Mouse (Mus musculus): ENCODE results near the gene Poc1b.

GRCm38 (mm10) chr10:99083431-99084003, 23.3 kb upstream of the Poc1b start:
- TF ChIP-seq CTCF (IDR thresholded peaks at IDR 0.05; ENCODE audit: low read depth, low read length), result no peak
- TF ChIP-seq TAL1 (conservative IDR thresholded peaks at IDR 0.05; ENCODE audit: low read depth, low read length), result no peak
- TF ChIP-seq POLR2AphosphoS5 (IDR thresholded peaks at IDR 0.05; ENCODE audit: insufficient replicate concordance, low read depth, low read length), result no peak
- no peak for TF ChIP-seq GATA1 (IDR thresholded peaks at IDR 0.05; ENCODE audit: borderline replicate concordance, low read length)

All from G1E (cell line).